Mouse (Mus musculus): ENCODE results near the gene Bcar3.

GRCm38 (mm10) chr3:122296979-122297378 lies 3.0 kb downstream of the Bcar3 start:
- TF ChIP-seq POLR2A (IDR thresholded peaks at IDR 0.05; ENCODE audit: borderline replicate concordance, extremely low read depth, low read depth, low read length) (no peak), CTCF (IDR thresholded peaks at IDR 0.05; ENCODE audit: insufficient read depth, low read length) (no peak)

Data from lung, adult 2 months (tissue).